Mouse (Mus musculus) G1E (cell line): ENCODE measurements at regions not wholly inside any gene's neighbourhood (a gene's known extent, or its start where the extent isn't known, plus 50 kb on each side); places are given as distances from the start of the nearest gene placed in this dataset.

Experiments used
- ATAC-seq: 2 replicates; pipeline ENCODE4 v1.8.0; 2016; ENCODE audit warnings: mild to moderate bottlenecking; ENCODE audit not compliant: insufficient number of reproducible peaks, poor library complexity, low FRiP score, severe bottlenecking; ENCODE audit errors: extremely low read depth
- DNase-seq: peaks from one replicate; pipeline ENCODE4 v3.0.0; 2012; ENCODE audit warnings: low spot score
- H3K27me3 ChIP-seq: 2 replicates; pipeline ENCODE4 v1.6.1; 2012; ENCODE audit warnings: mild to moderate bottlenecking, low read length, inconsistent platforms; ENCODE audit not compliant: insufficient read depth
- H3K36me3 ChIP-seq: replicated peaks from 2 replicates; pipeline ENCODE3; 2012; ENCODE audit warnings: mild to moderate bottlenecking, inconsistent platforms
- H3K4me1 ChIP-seq: 2 replicates; pipeline ENCODE4 v1.6.1; 2012; ENCODE audit warnings: low read depth, low read length, inconsistent platforms, mixed read lengths; ENCODE audit not compliant: insufficient read depth
- H3K4me3 ChIP-seq: 2 replicates; pipeline ENCODE4 v1.5.1; 2012; ENCODE audit warnings: low read depth, mild to moderate bottlenecking, inconsistent platforms, low read length, moderate library complexity, mixed read lengths
- H3K9me3 ChIP-seq: replicated peaks from 2 replicates; pipeline ENCODE4 v1.6.1; 2012; ENCODE audit warnings: inconsistent platforms
- CTCF ChIP-seq: IDR thresholded peaks from 2 replicates; pipeline ENCODE4 v1.5.1; 2012; ENCODE audit warnings: low read depth, low read length, inconsistent platforms, mixed read lengths
- GATA1 ChIP-seq: IDR thresholded peaks from 2 replicates; pipeline ENCODE4 v1.6.1; 2012; ENCODE audit warnings: borderline replicate concordance, low read length, inconsistent platforms, mixed read lengths
- GATA2 ChIP-seq: IDR thresholded peaks from 2 replicates; pipeline ENCODE4 v1.6.1; 2012; ENCODE audit warnings: low read depth, low read length, inconsistent platforms, borderline replicate concordance
- POLR2AphosphoS5 ChIP-seq: IDR thresholded peaks from 2 replicates; pipeline ENCODE4 v1.6.1; 2012; ENCODE audit warnings: low read depth, low read length, inconsistent platforms; ENCODE audit not compliant: insufficient replicate concordance
- TAL1 ChIP-seq: conservative IDR thresholded peaks from 2 replicates; pipeline ENCODE4 v1.6.1; 2012; ENCODE audit warnings: low read depth, low read length, inconsistent platforms, mixed read lengths

GRCm38 (mm10) chr17:75961371-75961770 lies 409.6 kb upstream of the Fam98a start:
- peaks cover 6% of the 10 kb centered on the region; the same call in 1 of the 2 replicates for H3K9me3 ChIP-seq
- no peaks in the 10 kb centered on the region for H3K27me3 ChIP-seq
- no peaks in the 10 kb centered on the region for H3K36me3 ChIP-seq
- no peaks in the 10 kb centered on the region for H3K4me1 ChIP-seq
- no peak for DNase-seq
- no peak overlapping the region for H3K4me3 ChIP-seq
- ATAC-seq, result no peak
- TF ChIP-seq GATA2, result no peak
- TF ChIP-seq POLR2AphosphoS5, result no peak
- no peak for TF ChIP-seq CTCF
- TF ChIP-seq GATA1, result no peak
- TF ChIP-seq TAL1, result no peak

- TF ChIP-seq TAL1 (no peak), CTCF (no peak), GATA2 (no peak), GATA1 (no peak), POLR2AphosphoS5 (no peak)
- Histone ChIP-seq H3K4me3 (no peak overlapping the region), H3K4me1 (no peaks in the 10 kb centered on the region), H3K9me3 (peaks cover 6% of the 10 kb centered on the region), H3K27me3 (no peaks in the 10 kb centered on the region), H3K36me3 (no peaks in the 10 kb centered on the region)
- ATAC-seq (no peak), DNase-seq (no peak)
These were observed 385.1 kb upstream of the Fam98a start for GRCm38 (mm10) chr17:75936686-75937380.

GRCm38 (mm10) chr17:75931022-75931421 lies 379.3 kb upstream of the Fam98a start:
- Histone ChIP-seq H3K4me1 (no peaks in the 10 kb centered on the region), H3K4me3 (no peak overlapping the region), H3K36me3 (no peaks in the 10 kb centered on the region), H3K9me3 (0 out of 2 replicates have a peak, but pooled peaks cover 3% of the 10 kb centered on the region), H3K27me3 (no peaks in the 10 kb centered on the region)
- DNase-seq (no peak), ATAC-seq (no peak)
- TF ChIP-seq GATA2 (no peak), TAL1 (no peak), CTCF (no peak), GATA1 (no peak), POLR2AphosphoS5 (no peak)

- Histone ChIP-seq H3K36me3 (no peaks in the 10 kb centered on the region), H3K4me1 (no peaks in the 10 kb centered on the region), H3K4me3 (no peak overlapping the region), H3K27me3 (no peaks in the 10 kb centered on the region), H3K9me3 (0 out of 2 replicates have a peak, but pooled peaks cover 2% of the 10 kb centered on the region)
- DNase-seq, result no peak
- ATAC-seq, result no peak
- no peak for TF ChIP-seq GATA2
- TF ChIP-seq POLR2AphosphoS5, result no peak
- no peak for TF ChIP-seq CTCF
- no peak for TF ChIP-seq TAL1
- TF ChIP-seq GATA1, result no peak
These were observed 368.5 kb upstream of the Fam98a start for GRCm38 (mm10) chr17:75920240-75920639.

- ATAC-seq, result no peak
- TF ChIP-seq GATA2, result no peak
- no peak for TF ChIP-seq POLR2AphosphoS5
- no peak for TF ChIP-seq CTCF
- Histone ChIP-seq H3K36me3 (no peaks in the 10 kb centered on the region), H3K27me3 (no peaks in the 10 kb centered on the region), H3K9me3 (0 out of 2 replicates have a peak, but pooled peaks cover 2% of the 10 kb centered on the region), H3K4me1 (no peaks in the 10 kb centered on the region), H3K4me3 (no peak overlapping the region)
- DNase-seq, result no peak
These were observed 365.3 kb upstream of the Fam98a start for GRCm38 (mm10) chr17:75917020-75917419.

GRCm38 (mm10) chr17:75916590-75916989 lies 364.8 kb upstream of the Fam98a start:
- ATAC-seq (no peak), DNase-seq (no peak)
- no peaks in the 10 kb centered on the region for H3K36me3 ChIP-seq
- H3K27me3 ChIP-seq, result no peaks in the 10 kb centered on the region
- H3K4me3 ChIP-seq, result no peak overlapping the region
- no peaks in the 10 kb centered on the region for H3K4me1 ChIP-seq
- no peak for TF ChIP-seq POLR2AphosphoS5
- no peak for TF ChIP-seq GATA2
- no peak for TF ChIP-seq TAL1
- TF ChIP-seq GATA1, result no peak
- TF ChIP-seq CTCF, result no peak
- 0 out of 2 replicates have a peak, but pooled peaks cover 2% of the 10 kb centered on the region for H3K9me3 ChIP-seq
